Mouse (Mus musculus): ENCODE results near the gene Zfp672.

GRCm38 (mm10) chr11:58353709-58354108 lies 23.6 kb upstream of the Zfp672 start:
- TF ChIP-seq CTCF (IDR thresholded peaks at IDR 0.05) (no peak), EP300 (IDR thresholded peaks at IDR 0.05; ENCODE audit: insufficient read depth, low read depth, low read length) (no peak)

Data from heart, adult 2 months (tissue).